Mouse (Mus musculus) adipocyte (in vitro differentiated cells): Measurements from ENCODE around the gene Uba7.

Experiments
- DNase-seq: peaks from one replicate; pipeline ENCODE4 v3.0.0-alpha.2; 2016; ENCODE audit warnings: low spot score

Uba7 gene

GRCm38 (mm10) chr9:107975399-107976386, at the start of gene Uba7:
Uba7 (plus strand) TSS chr9:107975505.
- peak; percentile 76 for DNase-seq

DNA sequence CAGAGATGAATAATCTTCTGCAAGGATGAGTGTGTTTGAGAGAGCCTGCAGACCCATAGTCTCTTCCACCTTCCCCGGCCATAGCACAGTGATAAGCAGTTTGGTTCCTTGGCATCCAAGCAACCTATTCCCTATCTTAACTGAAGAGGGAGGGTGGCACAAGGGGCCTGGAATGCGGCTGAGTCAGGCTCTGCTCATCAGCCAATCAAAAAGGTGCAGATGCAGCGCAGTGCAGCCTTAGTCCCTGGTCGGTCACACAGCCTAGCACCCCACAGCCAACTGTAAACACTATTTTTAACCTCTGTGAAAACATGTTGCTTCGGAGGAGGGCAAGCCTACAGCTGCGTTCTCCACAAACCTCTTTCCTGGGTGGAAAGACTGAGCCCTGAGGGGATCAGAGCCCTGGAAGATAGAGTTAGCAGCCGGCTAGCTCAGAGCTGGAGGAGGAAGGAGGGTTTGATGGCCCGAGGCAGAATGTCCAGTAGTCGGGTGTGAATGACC, 48.3 kb upstream of the Uba7 start:
- DNase-seq: no peak

DNA sequence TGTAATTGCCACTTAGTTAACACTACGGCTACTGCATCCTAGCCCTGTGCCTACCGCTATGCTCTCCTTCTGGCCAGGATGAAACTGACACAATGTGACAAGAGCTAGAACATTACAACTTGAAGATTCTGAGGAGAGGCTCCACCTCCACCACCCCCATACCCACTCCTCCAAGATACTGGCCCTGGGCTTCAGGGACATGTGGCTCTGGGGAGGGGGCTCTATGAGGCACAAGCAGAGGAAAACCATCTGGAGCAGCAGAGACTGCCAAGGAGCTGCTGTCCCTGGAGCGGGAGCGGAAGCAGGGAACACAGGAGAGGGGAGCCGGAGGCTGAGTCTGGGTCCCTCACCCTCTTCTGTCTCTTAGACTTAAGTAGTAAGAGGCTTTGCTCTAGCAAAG, 47.6 kb upstream of the Uba7 start:
- no peak for DNase-seq

GRCm38 (mm10) chr9:107928169-107928568, 47.1 kb upstream of the Uba7 start, which contains the start of gene Actl11:
Actl11 (plus strand) TSS chr9:107928469.
- DNase-seq: no peak

DNA sequence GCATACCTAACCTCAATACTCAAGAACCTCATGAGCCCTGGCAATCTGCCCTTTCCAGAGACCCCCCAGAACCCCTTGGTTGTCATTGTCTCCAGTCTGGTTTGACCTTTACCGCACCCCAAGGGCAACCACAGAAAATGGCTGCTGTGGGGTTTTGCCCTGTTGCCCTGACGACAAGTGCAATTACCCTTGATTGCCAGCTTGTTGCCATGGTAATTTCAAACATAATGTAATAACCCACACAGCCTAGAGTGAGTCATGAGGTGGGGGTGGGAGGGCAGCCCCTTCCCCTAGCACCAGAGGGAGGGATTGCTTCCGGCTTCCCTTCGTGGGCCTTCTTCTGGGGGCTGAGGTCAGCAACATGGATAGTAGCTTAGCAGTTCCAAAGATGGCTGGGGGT, 43.1 kb upstream of the Uba7 start:
- DNase-seq: no peak

- no peak for DNase-seq
These were observed 41.2 kb upstream of the Uba7 start for GRCm38 (mm10) chr9:107934146-107934545.

DNA sequence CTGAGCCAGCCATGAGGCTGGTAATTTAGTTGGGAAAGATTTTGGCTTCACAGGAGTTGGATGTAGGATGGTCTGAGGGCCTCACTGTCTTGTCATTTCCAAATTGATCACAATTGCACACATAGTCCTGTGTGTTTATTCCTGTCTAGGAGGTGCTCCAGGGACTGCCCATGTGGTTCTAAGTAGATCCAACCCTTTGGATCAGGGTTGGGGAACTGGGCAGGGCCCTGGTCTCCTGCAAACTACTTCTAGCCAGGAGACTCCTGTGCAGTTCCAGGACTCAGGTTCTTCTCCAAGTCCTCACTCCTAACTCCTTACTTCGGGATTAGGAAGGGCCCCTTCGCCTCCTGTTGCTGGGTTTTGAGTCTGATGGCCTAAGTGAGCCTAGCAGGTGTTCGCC, 39.9 kb upstream of the Uba7 start, which contains the start of gene Camkv:
TSS of gene Camkv (plus strand) at position 301 of the 400 bp plus-strand sequence.
- no peak for DNase-seq

- DNase-seq: no peak
These were observed 39.5 kb upstream of the Uba7 start for GRCm38 (mm10) chr9:107935790-107936214.

GRCm38 (mm10) chr9:107936215-107936822, 39.0 kb upstream of the Uba7 start:
- DNase-seq: no peak

DNA sequence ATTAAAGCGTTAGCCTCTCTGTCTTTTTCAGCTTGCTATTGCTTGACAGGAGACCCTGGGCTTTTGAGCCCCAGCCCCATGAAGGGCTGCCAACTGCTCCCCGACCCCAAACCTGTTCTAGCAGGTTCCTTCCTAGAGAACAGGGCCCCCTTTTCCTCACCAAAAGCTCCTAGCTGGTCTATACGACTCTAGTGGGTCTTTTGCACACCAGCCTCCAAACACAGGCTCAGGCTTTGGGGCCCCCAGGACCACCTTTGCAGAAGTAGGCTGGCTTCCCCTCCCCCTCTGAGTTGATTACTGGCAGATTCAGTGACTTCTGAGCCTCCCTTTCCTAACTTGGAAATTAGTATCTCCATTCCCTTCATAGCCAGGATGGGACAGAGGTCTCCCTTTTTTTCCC, 38.5 kb upstream of the Uba7 start:
- no peak for DNase-seq

DNA sequence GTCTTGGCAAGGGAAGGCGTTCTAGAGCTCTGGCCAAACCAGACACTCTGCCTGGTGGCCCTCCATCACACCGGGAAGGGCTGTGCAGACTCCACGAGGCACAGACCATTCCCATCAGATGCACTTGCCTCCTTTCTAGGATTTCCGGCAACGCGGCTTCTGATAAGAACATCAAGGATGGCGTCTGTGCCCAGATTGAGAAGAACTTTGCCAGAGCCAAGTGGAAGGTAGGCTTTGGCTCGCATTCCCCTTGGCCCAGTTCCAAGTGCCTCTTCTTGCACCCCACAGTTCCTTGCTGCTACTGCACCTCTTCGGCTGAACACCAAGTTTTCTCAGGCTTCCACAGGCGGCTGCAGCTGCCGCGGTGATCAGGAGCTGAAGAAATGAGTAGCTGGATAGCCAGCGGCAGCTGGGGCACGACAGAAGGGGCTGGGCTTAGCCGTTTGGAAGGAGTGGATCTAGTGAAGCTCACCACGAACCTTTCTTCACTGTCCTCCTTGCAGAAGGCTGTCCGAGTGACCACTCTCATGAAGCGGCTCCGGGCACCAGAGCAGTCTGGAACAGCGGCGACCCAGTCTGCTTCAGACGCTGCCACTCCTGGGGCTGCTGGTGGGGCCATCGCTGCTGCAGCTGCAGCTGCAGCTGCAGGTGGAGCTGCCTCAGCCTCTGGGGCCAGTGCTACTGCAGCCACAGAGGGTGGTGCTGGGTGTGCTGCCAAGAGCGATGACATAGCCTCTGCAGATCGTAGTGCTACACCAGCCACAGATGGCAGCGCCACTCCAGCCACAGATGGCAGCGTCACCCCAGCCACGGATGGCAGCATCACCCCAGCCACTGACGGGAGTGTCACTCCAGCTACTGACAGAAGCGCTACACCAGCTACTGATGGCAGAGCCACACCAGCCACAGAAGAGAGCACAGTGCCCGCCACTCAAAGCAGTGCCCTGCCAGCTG, 27.8 kb upstream of the Uba7 start:
- no peak for DNase-seq

DNA sequence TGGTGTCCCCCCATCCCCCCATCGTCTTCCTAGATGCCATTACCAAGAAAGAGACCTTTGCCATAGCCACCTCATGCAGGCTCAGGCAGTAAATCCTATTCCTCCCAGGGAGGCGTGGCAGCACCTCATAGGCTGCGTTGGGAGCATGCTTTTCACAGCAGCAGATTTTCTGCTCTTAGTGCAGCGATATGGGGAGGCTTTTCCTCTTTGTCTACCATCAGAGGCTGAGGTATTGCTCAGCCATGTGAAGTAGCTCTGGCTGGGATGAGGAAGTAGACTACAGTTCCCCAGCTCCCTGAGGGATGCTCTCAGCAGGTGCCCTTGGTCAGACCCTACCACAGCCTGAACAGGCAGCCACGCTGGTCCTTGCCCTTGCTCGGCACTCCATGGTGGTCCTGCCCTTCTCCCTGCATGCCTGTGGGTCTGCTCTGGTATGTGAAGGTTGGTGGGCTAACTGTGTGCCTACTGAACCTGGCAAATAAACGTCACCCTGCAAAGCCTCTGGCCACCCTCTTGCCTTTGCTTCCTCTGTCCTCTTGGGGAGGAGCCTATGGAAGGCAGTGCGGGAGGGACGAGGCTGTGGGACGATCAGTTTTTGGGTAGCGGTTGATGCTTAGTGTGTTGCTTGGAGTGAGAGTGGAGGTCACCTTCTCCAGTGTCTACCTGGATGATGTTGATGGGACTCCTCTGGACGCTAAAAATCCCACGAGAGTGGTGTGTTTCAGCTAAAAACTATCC, 26.0 kb upstream of the Uba7 start:
- DNase-seq: no peak

- no peak for DNase-seq
These were observed 25.4 kb upstream of the Uba7 start, which contains the start of gene Traip for GRCm38 (mm10) chr9:107949922-107950235. Traip (plus strand) TSS chr9:107950136.

DNA sequence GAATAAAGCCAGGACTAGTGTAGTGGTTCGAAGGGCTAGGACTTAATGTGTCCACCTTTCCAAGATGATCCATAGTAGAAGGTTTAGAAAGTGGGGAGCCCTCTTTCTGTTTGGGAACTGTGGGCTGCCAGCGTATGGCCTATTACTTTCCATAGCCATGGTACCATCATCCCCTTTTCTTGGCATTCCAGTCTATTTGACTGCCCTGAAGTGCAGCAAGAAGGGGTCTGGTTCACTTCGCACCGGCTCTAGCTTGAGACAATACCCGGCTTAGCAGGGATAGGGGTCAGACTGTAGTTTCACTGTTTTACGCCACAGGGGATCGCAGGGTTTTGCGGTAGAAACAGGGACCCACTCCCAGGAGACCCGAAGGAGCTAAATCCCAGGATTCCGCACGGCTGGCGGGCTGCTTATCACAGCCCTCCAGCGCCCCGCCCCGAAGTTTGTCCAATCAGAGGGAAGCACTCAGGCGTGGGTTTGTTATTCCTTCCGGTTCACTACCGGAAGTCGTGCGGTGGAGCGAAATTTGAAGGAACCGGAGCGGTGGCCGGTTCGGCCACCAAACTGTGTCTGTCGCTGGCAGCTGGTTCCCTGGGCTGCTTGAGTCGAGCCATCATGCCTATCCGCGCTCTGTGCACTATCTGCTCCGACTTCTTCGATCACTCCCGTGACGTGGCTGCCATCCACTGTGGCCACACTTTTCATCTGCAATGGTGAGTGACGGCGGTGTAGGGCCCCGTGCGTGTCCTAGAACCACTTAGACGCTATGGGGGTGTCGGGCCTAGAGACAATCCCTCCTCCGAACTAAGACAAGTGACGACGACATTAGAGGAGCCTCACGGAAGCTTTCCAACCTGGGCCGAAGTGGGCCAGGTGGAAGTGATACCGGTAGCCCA, 24.6 kb upstream of the Uba7 start:
- peak; percentile 95 for DNase-seq

DNA sequence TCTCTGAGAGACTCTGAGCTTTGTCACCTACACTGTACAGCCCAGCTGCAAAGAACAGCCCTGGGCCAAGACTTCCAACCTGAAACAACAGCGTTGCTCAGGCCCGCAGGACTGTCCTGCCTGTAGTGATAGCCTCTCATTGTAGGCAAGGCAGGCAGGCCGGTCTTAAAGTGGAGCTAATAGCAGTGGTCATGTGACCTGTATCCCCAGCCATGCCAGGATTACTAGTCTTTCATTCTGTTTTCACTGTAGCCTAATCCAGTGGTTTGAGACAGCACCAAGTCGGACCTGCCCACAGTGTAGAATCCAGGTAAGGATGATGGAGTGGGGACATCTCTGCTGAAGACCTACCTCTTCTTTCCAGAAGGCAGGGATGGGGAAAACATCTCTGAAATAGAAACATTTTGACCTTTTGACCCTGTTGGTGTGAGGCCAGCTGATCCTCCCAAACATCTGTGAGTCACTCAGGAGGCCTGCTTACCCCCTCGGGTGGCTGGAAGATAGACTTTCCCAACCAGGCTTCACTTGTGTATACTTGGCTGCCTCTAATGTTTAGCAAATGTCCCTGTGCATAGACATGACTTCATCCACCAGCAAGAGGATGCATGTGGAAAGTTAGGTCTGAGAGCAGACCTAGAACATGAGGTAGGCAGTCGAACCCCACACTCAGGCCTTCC, 19.6 kb upstream of the Uba7 start:
- peak; percentile 80 for DNase-seq

- no peak for DNase-seq
These were observed 18.2 kb upstream of the Uba7 start for GRCm38 (mm10) chr9:107957141-107957540.

- no peak for DNase-seq
These were observed 15.4 kb upstream of the Uba7 start for GRCm38 (mm10) chr9:107959896-107960295.

DNA sequence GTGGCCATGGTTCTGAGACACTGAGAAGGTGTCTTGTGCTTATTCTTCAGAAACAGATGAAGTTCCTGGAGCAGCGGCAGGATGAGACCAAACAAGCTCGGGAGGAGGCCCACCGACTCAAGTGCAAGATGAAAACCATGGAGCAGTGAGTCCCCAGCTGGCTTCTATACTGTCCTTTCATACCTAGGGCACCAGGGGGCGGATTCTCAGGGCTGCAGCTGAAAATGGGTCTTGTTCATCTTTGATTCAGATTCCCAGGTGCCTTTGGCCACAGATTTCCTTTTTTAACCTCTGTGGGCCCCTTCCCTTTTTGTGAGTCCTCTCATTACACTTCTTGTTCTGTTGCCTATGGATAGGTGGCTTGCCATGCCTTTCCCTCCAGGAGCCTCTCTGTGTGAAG, 14.4 kb upstream of the Uba7 start:
- no peak for DNase-seq

GRCm38 (mm10) chr9:107961351-107961762, 13.9 kb upstream of the Uba7 start:
- DNase-seq: no peak
